Mouse (Mus musculus): Measurements from ENCODE around the gene Cdhr3. TPM values are rescaled to one million over a fixed set of nuclear protein-coding genes. Genes with fewer than 3 reads are reported as not detected.

The Cdhr3 gene
- total and polyA plus RNA-seq, 2 experiments from 2014 or later = 1.2 TPM; not detected in 1

- ATAC-seq (ENCODE audit: insufficient read depth, low read depth) = peak; percentile 66
These were observed 18.3 kb upstream of the Cdhr3 start for GRCm38 (mm10) chr12:33110894-33111471.

GRCm38 (mm10) chr12:33109531-33109930 is 16.9 kb upstream of the Cdhr3 start:
- ATAC-seq (ENCODE audit: insufficient read depth, low read depth) (peak; percentile 80), DNase-seq (ENCODE audit: low spot score) (peak; percentile 67)
- H3K4me1 ChIP-seq (ENCODE audit: control insufficient read depth, insufficient read depth) = peaks cover 10% of the 10 kb centered on the region; the same call in 1 of the 2 replicates
- H3K9me3 ChIP-seq (replicated peaks; ENCODE audit: control insufficient read depth, low read length) = no peaks in the 10 kb centered on the region
- H3K9ac ChIP-seq (replicated peaks; ENCODE audit: low read depth, low read length) = no peak overlapping the region
- H3K4me2 ChIP-seq (ENCODE audit: low read depth, low read length) = no peak overlapping the region
- H3K27me3 ChIP-seq (ENCODE audit: control insufficient read depth, insufficient read depth, low read length) = no peaks in the 10 kb centered on the region
- no peak overlapping the region for H3K27ac ChIP-seq (ENCODE audit: low read depth)
- H3K4me3 ChIP-seq (ENCODE audit: low read depth, low read length) = no peak overlapping the region
- no peak for TF ChIP-seq EP300 (IDR thresholded peaks at IDR 0.05; ENCODE audit: low read depth)
- peak; percentile 71 for TF ChIP-seq CTCF (IDR thresholded peaks at IDR 0.05; ENCODE audit: low read depth)
- no peaks in the 10 kb centered on the region for H3K36me3 ChIP-seq (replicated peaks; ENCODE audit: control insufficient read depth, insufficient read depth, low read length)

More at GRCm38 (mm10) chr12:33110894-33111471, 18.3 kb upstream of the Cdhr3 start:
- Histone ChIP-seq H3K4me2 (ENCODE audit: low read depth, low read length) (peak overlapping the region; percentile 25; the same call in 1 of the 2 replicates), H3K36me3 (replicated peaks; ENCODE audit: control insufficient read depth, insufficient read depth, low read length) (no peaks in the 10 kb centered on the region), H3K27ac (ENCODE audit: low read depth) (peak overlapping the region; percentile 65), H3K4me3 (ENCODE audit: low read depth, low read length) (no peak overlapping the region), H3K4me1 (ENCODE audit: control insufficient read depth, insufficient read depth) (peaks cover 10% of the 10 kb centered on the region; the same call in 1 of the 2 replicates), H3K27me3 (ENCODE audit: control insufficient read depth, insufficient read depth, low read length) (no peaks in the 10 kb centered on the region), H3K9ac (replicated peaks; ENCODE audit: low read depth, low read length) (peak overlapping the region; percentile 42), H3K9me3 (replicated peaks; ENCODE audit: control insufficient read depth, low read length) (no peaks in the 10 kb centered on the region)
- no peak for TF ChIP-seq CTCF (IDR thresholded peaks at IDR 0.05; ENCODE audit: low read depth)
- 0 out of 2 replicates have a peak, but pooled peaks have one; percentile 47 for TF ChIP-seq EP300 (IDR thresholded peaks at IDR 0.05; ENCODE audit: low read depth)
- 13% methylated on average over 14 of the region's 14 CpGs for WGBS
- DNase-seq (ENCODE audit: low spot score) = peak; percentile 58

- Histone ChIP-seq H3K9me3 (replicated peaks; ENCODE audit: control insufficient read depth, low read length) (no peaks in the 10 kb centered on the region), H3K4me2 (ENCODE audit: low read depth, low read length) (no peak overlapping the region), H3K4me3 (ENCODE audit: low read depth, low read length) (no peak overlapping the region), H3K27ac (ENCODE audit: low read depth) (no peak overlapping the region), H3K4me1 (ENCODE audit: control insufficient read depth, insufficient read depth) (peaks cover 10% of the 10 kb centered on the region; the same call in 1 of the 2 replicates), H3K27me3 (ENCODE audit: control insufficient read depth, insufficient read depth, low read length) (no peaks in the 10 kb centered on the region), H3K9ac (replicated peaks; ENCODE audit: low read depth, low read length) (no peak overlapping the region), H3K36me3 (replicated peaks; ENCODE audit: control insufficient read depth, insufficient read depth, low read length) (no peaks in the 10 kb centered on the region)
- no peak for ATAC-seq (ENCODE audit: insufficient read depth, low read depth)
- no peak for DNase-seq (ENCODE audit: low spot score)
- no peak for TF ChIP-seq CTCF (IDR thresholded peaks at IDR 0.05; ENCODE audit: low read depth)
- no peak for TF ChIP-seq EP300 (IDR thresholded peaks at IDR 0.05; ENCODE audit: low read depth)
- WGBS = 82% methylated on average over 10 of the region's 10 CpGs
These were observed 13.9 kb upstream of the Cdhr3 start for GRCm38 (mm10) chr12:33106438-33107167.

GRCm38 (mm10) chr12:33105724-33106123 is 13.0 kb upstream of the Cdhr3 start:
- Histone ChIP-seq H3K27ac (ENCODE audit: low read depth) (no peak overlapping the region), H3K27me3 (ENCODE audit: control insufficient read depth, insufficient read depth, low read length) (no peaks in the 10 kb centered on the region), H3K4me2 (ENCODE audit: low read depth, low read length) (no peak overlapping the region), H3K4me1 (ENCODE audit: control insufficient read depth, insufficient read depth) (peaks cover 2% of the 10 kb centered on the region; the same call in 1 of the 2 replicates), H3K36me3 (replicated peaks; ENCODE audit: control insufficient read depth, insufficient read depth, low read length) (no peaks in the 10 kb centered on the region), H3K9me3 (replicated peaks; ENCODE audit: control insufficient read depth, low read length) (no peaks in the 10 kb centered on the region), H3K9ac (replicated peaks; ENCODE audit: low read depth, low read length) (no peak overlapping the region), H3K4me3 (ENCODE audit: low read depth, low read length) (no peak overlapping the region)
- WGBS = 38% methylated on average over 4 of the region's 4 CpGs
- TF ChIP-seq CTCF (IDR thresholded peaks at IDR 0.05; ENCODE audit: low read depth) = no peak
- TF ChIP-seq EP300 (IDR thresholded peaks at IDR 0.05; ENCODE audit: low read depth) = no peak
- no peak for ATAC-seq (ENCODE audit: insufficient read depth, low read depth)
- no peak for DNase-seq (ENCODE audit: low spot score)

GRCm38 (mm10) chr12:33102342-33103115 is 9.9 kb upstream of the Cdhr3 start:
- H3K4me2 ChIP-seq (ENCODE audit: low read depth, low read length) = no peak overlapping the region
- ATAC-seq (ENCODE audit: insufficient read depth, low read depth) = 0 out of 2 replicates have a peak, but pooled peaks have one; percentile 20
- H3K27ac ChIP-seq (ENCODE audit: low read depth) = no peak overlapping the region

More at GRCm38 (mm10) chr12:33102342-33103115, 9.9 kb upstream of the Cdhr3 start:
- H3K4me3 ChIP-seq (ENCODE audit: low read depth, low read length) = no peak overlapping the region
- no peak for TF ChIP-seq CTCF (IDR thresholded peaks at IDR 0.05; ENCODE audit: low read depth)
- TF ChIP-seq EP300 (IDR thresholded peaks at IDR 0.05; ENCODE audit: low read depth) = no peak
- H3K4me1 ChIP-seq (ENCODE audit: control insufficient read depth, insufficient read depth) = no peaks in the 10 kb centered on the region
- no peaks in the 10 kb centered on the region for H3K36me3 ChIP-seq (replicated peaks; ENCODE audit: control insufficient read depth, insufficient read depth, low read length)
- DNase-seq (ENCODE audit: low spot score) = no peak
- no peaks in the 10 kb centered on the region for H3K27me3 ChIP-seq (ENCODE audit: control insufficient read depth, insufficient read depth, low read length)
- 56% methylated on average over 15 of the region's 15 CpGs for WGBS
- H3K9me3 ChIP-seq (replicated peaks; ENCODE audit: control insufficient read depth, low read length) = no peaks in the 10 kb centered on the region
- no peak overlapping the region for H3K9ac ChIP-seq (replicated peaks; ENCODE audit: low read depth, low read length)
